Mouse (Mus musculus): ENCODE data around the gene Gpr107. TPM values are rescaled to one million over a fixed set of nuclear protein-coding genes. Genes with fewer than 3 reads are reported as not detected.

Gpr107 gene
- polyA plus RNA-seq, 1 experiment from 2014 or later: 26.2 TPM

DNA sequence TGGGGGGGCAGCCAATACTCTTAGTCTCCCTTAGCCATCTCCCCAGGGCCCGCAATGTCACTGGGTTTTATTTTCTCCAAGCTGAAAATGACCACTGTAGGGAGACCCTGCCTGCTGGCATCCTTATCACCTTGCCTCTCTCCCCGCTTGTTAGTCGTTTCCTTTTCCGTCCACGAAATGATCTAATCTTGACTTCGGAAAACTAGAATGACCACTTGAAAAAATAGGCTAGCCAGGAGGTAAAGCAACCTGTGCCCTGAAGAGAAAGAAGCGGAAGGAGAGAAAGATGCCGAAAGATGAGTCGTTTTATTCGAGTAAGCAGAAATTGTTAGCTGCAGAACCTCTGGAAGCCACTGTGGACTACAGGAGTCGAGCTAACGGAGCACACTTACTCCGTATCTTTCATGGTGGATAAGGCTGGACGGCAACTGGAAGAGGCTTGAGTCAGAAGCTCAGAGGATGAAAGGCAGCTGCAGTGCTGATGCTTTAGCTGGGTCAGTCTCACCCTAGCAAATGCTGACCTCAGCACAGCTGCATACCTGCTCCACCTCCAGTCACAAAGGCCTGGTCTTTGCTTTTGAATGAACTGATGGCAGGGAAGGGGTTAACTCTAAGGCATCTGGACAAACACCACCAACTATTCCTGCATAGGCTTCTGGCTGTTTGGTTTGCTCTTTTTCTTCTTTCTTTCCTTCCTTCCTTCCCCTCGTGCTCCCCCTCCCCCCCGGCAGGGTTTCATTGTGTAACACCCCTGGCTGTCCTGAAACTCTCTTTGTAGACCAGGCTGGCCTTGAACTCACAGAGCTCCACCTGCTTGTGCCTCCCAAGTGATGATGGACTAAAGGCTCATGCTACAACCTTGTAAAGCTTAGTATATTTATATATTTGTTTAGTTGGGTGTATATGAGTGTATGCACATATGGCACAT lies 8.1 kb upstream of the Gpr107 start:
- ATAC-seq (no peak), DNase-seq (ENCODE audit: low spot score) (no peak)
- Histone ChIP-seq H3K4me2 (replicated peaks; ENCODE audit: low read depth, low read length) (no peak overlapping the region; the same call in 1 of the 2 replicates), H3K36me3 (ENCODE audit: insufficient read depth, low read length) (no peaks in the 10 kb centered on the region), H3K27ac (ENCODE audit: low read length) (0 out of 2 replicates have a peak overlapping the region, but pooled peaks have one; percentile 9), H3K4me1 (ENCODE audit: insufficient read depth, low read depth, low read length) (peaks cover 3% of the 10 kb centered on the region; the same call in 1 of the 2 replicates), H3K9me3 (ENCODE audit: low read length) (no peaks in the 10 kb centered on the region), H3K9ac (replicated peaks; ENCODE audit: low read depth) (no peak overlapping the region), H3K27me3 (replicated peaks; ENCODE audit: insufficient read depth, low read length) (no peaks in the 10 kb centered on the region), H3K4me3 (ENCODE audit: low read depth, low read length) (no peak overlapping the region)
- no peak for TF ChIP-seq CTCF (IDR thresholded peaks at IDR 0.05)
- TF ChIP-seq EP300 (IDR thresholded peaks at IDR 0.05): no peak
- 54% methylated on average over 16 of the region's 16 CpGs for WGBS

DNA sequence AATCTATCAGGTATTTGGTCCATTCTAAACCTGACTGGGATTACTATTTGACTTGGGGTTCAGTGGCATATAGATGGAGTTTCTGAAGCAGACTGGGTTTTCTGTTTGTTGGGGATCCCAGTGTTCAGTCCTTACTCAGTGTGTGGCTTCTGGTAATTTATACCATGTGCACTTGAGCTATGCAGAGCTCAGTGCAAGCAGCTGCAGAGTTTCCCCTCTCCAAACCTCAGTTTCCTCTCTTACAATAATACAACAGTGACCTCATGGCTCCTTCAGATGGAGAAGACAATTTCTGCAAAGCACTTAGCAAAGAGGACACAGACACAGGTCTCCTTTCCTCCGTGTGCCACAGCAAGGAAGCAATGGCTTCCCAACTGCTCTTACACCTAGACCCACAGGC lies 7.2 kb upstream of the Gpr107 start:
- TF ChIP-seq EP300 (IDR thresholded peaks at IDR 0.05): no peak
- TF ChIP-seq CTCF (IDR thresholded peaks at IDR 0.05): no peak
- DNase-seq (ENCODE audit: low spot score) (no peak), ATAC-seq (no peak)
- no peaks in the 10 kb centered on the region for H3K27me3 ChIP-seq (replicated peaks; ENCODE audit: insufficient read depth, low read length)
- 50% methylated on average over 1 of the region's 1 CpGs for WGBS
- no peak overlapping the region for H3K9ac ChIP-seq (replicated peaks; ENCODE audit: low read depth)
- no peak overlapping the region for H3K4me3 ChIP-seq (ENCODE audit: low read depth, low read length)
- H3K36me3 ChIP-seq (ENCODE audit: insufficient read depth, low read length): no peaks in the 10 kb centered on the region
- H3K27ac ChIP-seq (ENCODE audit: low read length): no peak overlapping the region
- no peaks in the 10 kb centered on the region for H3K9me3 ChIP-seq (ENCODE audit: low read length)
- no peak overlapping the region for H3K4me2 ChIP-seq (replicated peaks; ENCODE audit: low read depth, low read length)
- H3K4me1 ChIP-seq (ENCODE audit: insufficient read depth, low read depth, low read length): peaks cover 3% of the 10 kb centered on the region; the same call in 1 of the 2 replicates

DNA sequence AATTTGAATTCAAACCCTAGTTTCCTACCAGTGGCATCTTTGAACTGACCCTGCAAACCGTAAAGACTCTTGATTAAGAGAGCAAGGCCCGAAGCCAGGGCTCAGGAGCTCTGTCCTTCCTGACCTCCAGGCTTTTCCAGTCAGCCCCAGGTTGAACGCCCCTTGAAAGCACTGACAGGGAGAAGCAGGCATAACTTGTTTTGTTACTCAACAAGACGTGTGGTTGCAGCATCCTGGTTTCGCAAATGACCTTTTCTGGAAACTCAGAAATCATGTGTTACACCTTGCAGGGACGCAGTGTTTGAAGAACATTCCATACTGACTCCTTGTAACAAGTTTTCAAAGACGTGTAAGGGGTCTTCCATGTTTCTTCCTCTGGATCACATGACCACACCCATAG lies 5.1 kb upstream of the Gpr107 start:
- Histone ChIP-seq H3K9me3 (ENCODE audit: low read length) (no peaks in the 10 kb centered on the region), H3K4me2 (replicated peaks; ENCODE audit: low read depth, low read length) (no peak overlapping the region), H3K9ac (replicated peaks; ENCODE audit: low read depth) (no peak overlapping the region), H3K27ac (ENCODE audit: low read length) (no peak overlapping the region), H3K27me3 (replicated peaks; ENCODE audit: insufficient read depth, low read length) (no peaks in the 10 kb centered on the region), H3K4me3 (ENCODE audit: low read depth, low read length) (no peak overlapping the region), H3K4me1 (ENCODE audit: insufficient read depth, low read depth, low read length) (peaks cover 5% of the 10 kb centered on the region; the same call in 1 of the 2 replicates), H3K36me3 (ENCODE audit: insufficient read depth, low read length) (no peaks in the 10 kb centered on the region)
- DNase-seq (ENCODE audit: low spot score) (peak; percentile 69), ATAC-seq (peak; percentile 42; the same call in 1 of the 2 replicates)
- WGBS: 63% methylated on average over 7 of the region's 7 CpGs
- TF ChIP-seq CTCF (IDR thresholded peaks at IDR 0.05): no peak

DNA sequence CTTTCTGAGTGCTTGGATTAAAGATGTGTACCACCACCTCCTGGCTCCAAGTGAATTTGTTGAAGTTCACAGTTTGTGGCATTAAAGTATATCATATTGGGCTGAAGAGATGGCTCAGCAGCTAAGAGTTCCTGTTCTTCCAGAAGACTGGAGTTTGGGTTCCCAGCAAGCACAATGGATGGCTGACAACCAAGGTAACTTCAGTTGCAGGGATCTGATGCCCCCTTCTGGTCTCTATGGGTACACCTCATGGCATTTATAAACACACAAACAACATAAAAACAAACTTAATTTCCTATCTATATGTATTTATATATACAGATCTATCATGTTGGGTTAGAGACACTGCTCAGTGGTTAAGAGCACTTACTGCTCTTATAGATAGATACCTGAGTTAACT lies 1.4 kb upstream of the Gpr107 start:
- H3K27ac ChIP-seq (ENCODE audit: low read length): no peak overlapping the region
- ATAC-seq: no peak

DNA sequence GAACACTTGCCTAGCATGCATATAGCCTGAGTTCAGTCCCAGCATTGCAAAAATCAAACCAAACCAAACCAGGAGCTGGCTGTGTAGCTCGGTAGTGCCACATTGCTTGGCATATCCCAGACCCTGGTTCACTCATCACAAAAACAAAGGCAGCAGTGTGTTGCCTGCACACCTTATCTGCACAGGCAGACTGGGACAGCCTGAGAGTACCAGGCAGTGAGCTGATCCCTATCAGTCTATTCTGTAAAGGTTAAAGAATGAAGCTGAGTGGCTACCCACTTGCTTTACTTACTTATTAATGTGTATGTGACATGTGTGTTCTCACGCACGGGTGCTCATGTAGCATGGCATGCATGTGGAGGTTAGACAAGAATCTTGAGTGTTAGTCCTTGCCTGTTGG lies 4.7 kb downstream of the Gpr107 start:
- WGBS: 66% methylated on average over 3 of the region's 3 CpGs

More for the DNA sequence above, 1.4 kb upstream of the Gpr107 start:
- no peak overlapping the region for H3K4me3 ChIP-seq (ENCODE audit: low read depth, low read length)
- no peaks in the 10 kb centered on the region for H3K36me3 ChIP-seq (ENCODE audit: insufficient read depth, low read length)
- no peaks in the 10 kb centered on the region for H3K27me3 ChIP-seq (replicated peaks; ENCODE audit: insufficient read depth, low read length)
- peaks cover 9% of the 10 kb centered on the region; the same call in 1 of the 2 replicates for H3K4me1 ChIP-seq (ENCODE audit: insufficient read depth, low read depth, low read length)
- no peak for DNase-seq (ENCODE audit: low spot score)
- TF ChIP-seq CTCF (IDR thresholded peaks at IDR 0.05) (peak; percentile 53), EP300 (IDR thresholded peaks at IDR 0.05) (no peak)
- no peak overlapping the region for H3K9ac ChIP-seq (replicated peaks; ENCODE audit: low read depth)
- no peaks in the 10 kb centered on the region for H3K9me3 ChIP-seq (ENCODE audit: low read length)
- no peak overlapping the region for H3K4me2 ChIP-seq (replicated peaks; ENCODE audit: low read depth, low read length)

DNA sequence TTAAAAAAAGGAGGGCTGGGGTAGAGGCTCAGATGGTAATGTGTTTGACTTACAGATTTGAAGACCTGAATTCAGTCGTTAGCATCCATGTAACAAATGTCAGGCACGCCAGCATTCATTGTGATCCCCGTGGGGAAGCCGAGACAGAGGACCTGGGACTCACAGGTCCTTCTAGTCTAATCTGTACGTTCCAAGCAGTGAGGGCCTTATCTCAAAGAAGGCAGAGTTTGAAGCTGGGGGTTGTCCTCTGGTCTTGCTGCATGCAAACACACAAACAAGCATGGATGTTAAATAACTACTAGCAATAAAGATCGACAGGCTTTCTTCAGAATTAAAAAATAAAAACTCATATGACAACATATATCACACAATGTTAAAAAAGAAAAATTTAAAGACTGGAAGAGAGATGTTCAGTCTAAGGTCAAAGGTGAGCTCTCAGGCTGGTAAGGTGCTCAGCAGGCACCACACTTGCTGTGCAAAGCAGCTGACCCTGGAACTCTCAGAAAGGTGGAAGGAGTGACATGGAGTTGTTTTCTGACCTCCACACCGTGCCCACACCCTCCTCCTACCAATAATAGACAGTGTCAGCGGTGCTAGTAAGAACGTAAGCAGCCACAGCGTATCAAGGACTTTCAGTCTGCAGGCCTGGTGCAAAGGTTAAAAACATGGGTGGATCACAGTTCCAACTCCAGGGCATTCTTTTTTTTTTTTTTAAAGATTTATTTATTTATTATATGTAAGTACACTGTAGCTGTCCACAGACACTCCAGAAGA lies 8.2 kb downstream of the Gpr107 start:
- no peaks in the 10 kb centered on the region for H3K27me3 ChIP-seq (replicated peaks; ENCODE audit: insufficient read depth, low read length)
- ATAC-seq: no peak

More for the DNA sequence above, 4.7 kb downstream of the Gpr107 start:
- Histone ChIP-seq H3K4me1 (ENCODE audit: insufficient read depth, low read depth, low read length) (0 out of 2 replicates have a peak, but pooled peaks cover 6% of the 10 kb centered on the region), H3K9me3 (ENCODE audit: low read length) (no peaks in the 10 kb centered on the region), H3K27me3 (replicated peaks; ENCODE audit: insufficient read depth, low read length) (no peaks in the 10 kb centered on the region), H3K9ac (replicated peaks; ENCODE audit: low read depth) (no peak overlapping the region), H3K36me3 (ENCODE audit: insufficient read depth, low read length) (no peaks in the 10 kb centered on the region), H3K4me3 (ENCODE audit: low read depth, low read length) (no peak overlapping the region), H3K4me2 (replicated peaks; ENCODE audit: low read depth, low read length) (no peak overlapping the region), H3K27ac (ENCODE audit: low read length) (no peak overlapping the region)
- ATAC-seq: no peak
- DNase-seq (ENCODE audit: low spot score): no peak
- TF ChIP-seq EP300 (IDR thresholded peaks at IDR 0.05) (no peak), CTCF (IDR thresholded peaks at IDR 0.05) (no peak)

More for the DNA sequence above, 8.2 kb downstream of the Gpr107 start:
- 81% methylated on average over 10 of the region's 10 CpGs for WGBS
- no peak overlapping the region for H3K27ac ChIP-seq (ENCODE audit: low read length)
- H3K4me1 ChIP-seq (ENCODE audit: insufficient read depth, low read depth, low read length): peaks cover 11% of the 10 kb centered on the region; the same call in 1 of the 2 replicates
- no peak overlapping the region for H3K4me2 ChIP-seq (replicated peaks; ENCODE audit: low read depth, low read length)
- TF ChIP-seq CTCF (IDR thresholded peaks at IDR 0.05) (no peak), EP300 (IDR thresholded peaks at IDR 0.05) (no peak)
- H3K4me3 ChIP-seq (ENCODE audit: low read depth, low read length): no peak overlapping the region
- DNase-seq (ENCODE audit: low spot score): no peak
- no peaks in the 10 kb centered on the region for H3K36me3 ChIP-seq (ENCODE audit: insufficient read depth, low read length)
- no peaks in the 10 kb centered on the region for H3K9me3 ChIP-seq (ENCODE audit: low read length)
- H3K9ac ChIP-seq (replicated peaks; ENCODE audit: low read depth): no peak overlapping the region
